20 mouse cellular contexts compared by ENCODE assay signal in the genomic region with DNA sequence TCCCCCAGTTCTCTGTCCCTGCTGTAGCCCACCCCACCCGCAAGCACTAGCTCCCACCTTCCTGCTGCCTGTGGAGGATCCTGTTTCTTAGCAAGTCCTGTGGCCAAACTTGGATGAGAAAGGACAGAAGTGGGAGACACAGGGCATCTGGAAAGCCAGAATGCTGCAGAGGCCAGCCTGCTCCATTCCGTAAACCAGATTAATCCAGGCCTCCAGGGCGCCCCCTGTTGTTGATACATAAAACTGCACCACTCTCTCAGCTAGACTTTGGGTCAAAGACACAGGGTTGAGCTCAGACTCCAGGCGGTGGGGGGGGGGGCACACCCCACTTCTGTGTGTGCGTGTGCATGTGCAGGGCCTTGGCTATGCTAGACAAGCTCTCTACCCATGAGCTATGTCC. TPM values are rescaled to one million over a fixed set of nuclear protein-coding genes. Genes with fewer than 3 reads are reported as not detected.
A peak's percentile ranks its signal among the peaks of the same experiment; 100 is the strongest.
DNase-seq lines count a peak whose midpoint lies in the region; ATAC-seq and TF ChIP-seq lines count a peak whose summit lies in the region.
"Had no signal": no experiment of that assay in that cellular context is flagged by ENCODE, and none has a peak within 500 bp of the region (broad histone marks: within the 10 kb centered on the region; RNA-seq: fewer than 3 reads in every experiment).

No protein-coding gene starts in this region.

- DNase-seq in CD4-positive, CD25-positive, alpha-beta regulatory T cell, adult 2 months (ENCODE audit: low read depth, low spot score) = peak; percentile 57
- DNase-seq in liver, postnatal 0 days = no peak
- DNase-seq in cerebellum, adult 9-10 months = no peak
- DNase-seq: cerebellum, adult 11 months; cerebellum, postnatal 36 days; liver, embryonic 13.5 days; right cerebral cortex, adult 18-20 months; spleen, adult 18-20 months had no signal

- no peak overlapping the region for H3K4me3 ChIP-seq in liver, postnatal 0 days (ENCODE audit: low read depth, low read length)
- no peak overlapping the region for H3K4me3 ChIP-seq in liver, embryonic 12.5 days
- H3K4me3 ChIP-seq in ES-Bruce4 (ENCODE audit: low read depth, low read length) = no peak overlapping the region
- H3K4me3 ChIP-seq in macrophage (ENCODE audit: inconsistent target) = no peak overlapping the region
- H3K4me3 ChIP-seq in forebrain, embryonic 13.5 days = no peak overlapping the region
- H3K4me3 ChIP-seq: hindbrain, embryonic 12.5 days; liver, embryonic 13.5 days; myocyte had no signal

- peaks cover 33% of the 10 kb centered on the region for H3K79me2 ChIP-seq in macrophage (ENCODE audit: inconsistent target)

- TF ChIP-seq POLR2A in ES-Bruce4 (IDR thresholded peaks at IDR 0.05; ENCODE audit: insufficient read depth, low read length) = no peak

- no peak overlapping the region for H3K4me2 ChIP-seq in liver, postnatal 0 days (ENCODE audit: low read depth, low read length)
- no peak overlapping the region for H3K4me2 ChIP-seq in liver, embryonic 12.5 days
- H3K4me2 ChIP-seq in forebrain, embryonic 13.5 days = no peak overlapping the region
- H3K4me2 ChIP-seq: hindbrain, embryonic 12.5 days; liver, embryonic 13.5 days; midbrain, embryonic 11.5 days had no signal

- no peak overlapping the region for H3K9ac ChIP-seq in liver, postnatal 0 days (replicated peaks)
- H3K9ac ChIP-seq in liver, embryonic 12.5 days = no peak overlapping the region
- H3K9ac ChIP-seq in ES-Bruce4 (ENCODE audit: low read depth, poor library complexity, severe bottlenecking) = no peak overlapping the region
- H3K9ac ChIP-seq in forebrain, embryonic 13.5 days = no peak overlapping the region
- H3K9ac ChIP-seq: hindbrain, embryonic 12.5 days; liver, embryonic 13.5 days had no signal

- no peaks in the 10 kb centered on the region for H3K36me3 ChIP-seq in liver, postnatal 0 days (replicated peaks; ENCODE audit: insufficient read depth, low read length)
- no peaks in the 10 kb centered on the region for H3K36me3 ChIP-seq in liver, embryonic 12.5 days
- no peaks in the 10 kb centered on the region for H3K36me3 ChIP-seq in ES-Bruce4 (ENCODE audit: control insufficient read depth, insufficient read depth, low read length, poor library complexity, severe bottlenecking)
- H3K36me3 ChIP-seq in macrophage (ENCODE audit: inconsistent target) = peaks cover 8% of the 10 kb centered on the region; the same call in 1 of the 2 replicates
- H3K36me3 ChIP-seq in forebrain, embryonic 13.5 days (ENCODE audit: poor library complexity, severe bottlenecking) = no peaks in the 10 kb centered on the region
- H3K36me3 ChIP-seq: hindbrain, embryonic 12.5 days; liver, embryonic 13.5 days had no signal

- WGBS in liver, postnatal 0 days (ENCODE audit: insufficient replicate concordance) = 66% methylated on average over 5 of the region's 5 CpGs
- 43% methylated on average over 5 of the region's 5 CpGs for WGBS in liver, embryonic 12.5 days (ENCODE audit: insufficient replicate concordance)
- WGBS in macrophage (ENCODE audit: missing documents) = 77% methylated on average over 4 of the region's 5 CpGs
- 65% methylated on average over 5 of the region's 5 CpGs for WGBS in forebrain, embryonic 13.5 days

- H3K9me3 ChIP-seq in liver, postnatal 0 days (ENCODE audit: low read length) = no peaks in the 10 kb centered on the region
- no peaks in the 10 kb centered on the region for H3K9me3 ChIP-seq in liver, embryonic 12.5 days (replicated peaks)
- H3K9me3 ChIP-seq in ES-Bruce4 (replicated peaks; ENCODE audit: control insufficient read depth, insufficient read depth, low read length, poor library complexity, severe bottlenecking) = no peaks in the 10 kb centered on the region
- H3K9me3 ChIP-seq in forebrain, embryonic 13.5 days (replicated peaks) = no peaks in the 10 kb centered on the region
- H3K9me3 ChIP-seq: hindbrain, embryonic 12.5 days; liver, embryonic 13.5 days had no signal

- peak; percentile 52 for TF ChIP-seq CTCF in liver, postnatal 0 days (IDR thresholded peaks at IDR 0.05; ENCODE audit: low read depth)
- TF ChIP-seq CTCF in ES-Bruce4 (IDR thresholded peaks at IDR 0.05; ENCODE audit: low read depth, low read length) = peak; percentile 50

- no peak overlapping the region for H3K27ac ChIP-seq in liver, postnatal 0 days (ENCODE audit: low read depth)
- no peak overlapping the region for H3K27ac ChIP-seq in liver, embryonic 12.5 days
- H3K27ac ChIP-seq in ES-Bruce4 (ENCODE audit: insufficient read depth, low read length) (no peak overlapping the region), macrophage (peak overlapping the region; percentile 98)
- H3K27ac ChIP-seq in forebrain, embryonic 13.5 days = no peak overlapping the region
- H3K27ac ChIP-seq: hindbrain, embryonic 12.5 days; liver, embryonic 13.5 days had no signal

- peaks cover 11% of the 10 kb centered on the region for H3K4me1 ChIP-seq in liver, postnatal 0 days (ENCODE audit: insufficient read depth)
- H3K4me1 ChIP-seq in liver, embryonic 12.5 days = peaks cover 19% of the 10 kb centered on the region
- H3K4me1 ChIP-seq in ES-Bruce4 (ENCODE audit: control insufficient read depth, insufficient read depth, low read length) = no peaks in the 10 kb centered on the region
- no peaks in the 10 kb centered on the region for H3K4me1 ChIP-seq in forebrain, embryonic 13.5 days

- no peak for TF ChIP-seq EP300 in liver, postnatal 0 days (IDR thresholded peaks at IDR 0.05; ENCODE audit: low read depth)
- no peak for TF ChIP-seq EP300 in ES-Bruce4 (IDR thresholded peaks at IDR 0.05; ENCODE audit: insufficient read depth, low read depth, low read length)

- ATAC-seq in CD4-positive, CD25-positive, alpha-beta regulatory T cell, adult 4 months = no peak
- no peak for ATAC-seq in liver, postnatal 0 days
- no peak for ATAC-seq in liver, embryonic 12.5 days
- ATAC-seq in forebrain, embryonic 13.5 days = no peak
- ATAC-seq: intestine, embryonic 16.5 days had no signal

- no peaks in the 10 kb centered on the region for H3K27me3 ChIP-seq in liver, postnatal 0 days (ENCODE audit: insufficient read depth, low read length)
- no peaks in the 10 kb centered on the region for H3K27me3 ChIP-seq in liver, embryonic 12.5 days (replicated peaks)
- H3K27me3 ChIP-seq in ES-Bruce4 (ENCODE audit: control insufficient read depth, insufficient read depth, low read length, poor library complexity, severe bottlenecking) = no peaks in the 10 kb centered on the region
- H3K27me3 ChIP-seq in forebrain, embryonic 13.5 days = no peaks in the 10 kb centered on the region
- H3K27me3 ChIP-seq: hindbrain, embryonic 12.5 days; liver, embryonic 13.5 days had no signal

RNA-seq across cellular contexts. Expression of a gene that starts 1.4 kb away (rescaled TPM):
- polyA plus RNA-seq in CD4-positive, CD25-positive, alpha-beta regulatory T cell, adult 4 months (2017; shearing (Covaris generic)) = 100 to 1,000 TPM; 299 to 603 TPM
- 11.5 and 13.3 TPM in 2 replicates for polyA plus RNA-seq in liver, postnatal 0 days (2015; fragmentation: Nextera tagmentation; extraction: Ambion mirVana)
- polyA plus RNA-seq in liver, embryonic 12.5 days (2016; fragmentation: Nextera tagmentation; extraction: Ambion mirVana) = 15.2 and 15.3 TPM in 2 replicates
- 0.40 and 0.41 TPM in 2 replicates for polyA plus RNA-seq in ES-Bruce4 (2011; ENCODE audit: insufficient read depth, insufficient read length, low read depth, missing spikeins)
- 1,000 to 10,000 TPM in 7 of 26 experiments, 100 to 1,000 TPM in 19; 198 to 1,124 (median 784) TPM for total RNA-seq in macrophage (2018; cell fraction: chromatin; rRNA removed)
- 100 to 1,000 TPM; 130 to 274 (median 205) TPM for total RNA-seq in macrophage (2018; cell fraction: cytosol; rRNA removed)
- 100 to 1,000 TPM; 127 to 775 (median 373) TPM for total RNA-seq in macrophage (2018; cell fraction: nucleus; rRNA removed)
- polyA plus RNA-seq in macrophage (2018) = 240 to 319 TPM (median 275 TPM) in 3 replicates
- 3.1 and 3.4 TPM in 2 replicates for polyA plus RNA-seq in forebrain, embryonic 13.5 days (2015; fragmentation: Nextera tagmentation; extraction: Ambion mirVana)

RNA-seq across cellular contexts. Expression of a gene that starts 22.9 kb away (rescaled TPM):
- 1,000 to 10,000 TPM; 2,983 to 4,093 TPM for polyA plus RNA-seq in CD4-positive, CD25-positive, alpha-beta regulatory T cell, adult 4 months (2017; shearing (Covaris generic))
- polyA plus RNA-seq in liver, postnatal 0 days (2015; fragmentation: Nextera tagmentation; extraction: Ambion mirVana) = 120 and 127 TPM in 2 replicates
- polyA plus RNA-seq in liver, embryonic 12.5 days (2016; fragmentation: Nextera tagmentation; extraction: Ambion mirVana) = 87.7 and 90.9 TPM in 2 replicates
- polyA plus RNA-seq in ES-Bruce4 (2011; ENCODE audit: insufficient read depth, insufficient read length, low read depth, missing spikeins) (not detected in 2 replicates), macrophage (2018) (169 to 717 TPM (median 258 TPM) in 3 replicates)
- 100 to 1,000 TPM in 15 of 26 experiments, 10 to 100 TPM in 11; 32.8 to 268 (median 126) TPM for total RNA-seq in macrophage (2018; cell fraction: chromatin; rRNA removed)
- 100 to 1,000 TPM; 202 to 920 (median 428) TPM for total RNA-seq in macrophage (2018; cell fraction: cytosol; rRNA removed)
- total RNA-seq in macrophage (2018; cell fraction: nucleus; rRNA removed) = 100 to 1,000 TPM in 18 of 26 experiments, 10 to 100 TPM in 8; 52.1 to 327 (median 189) TPM
- 2.9 and 3.4 TPM in 2 replicates for polyA plus RNA-seq in forebrain, embryonic 13.5 days (2015; fragmentation: Nextera tagmentation; extraction: Ambion mirVana)
- polyA plus RNA-seq: myocyte had no signal

RNA-seq across cellular contexts. Expression of a gene that starts 51.0 kb away (rescaled TPM):
- polyA plus RNA-seq in CD4-positive, CD25-positive, alpha-beta regulatory T cell, adult 4 months (2017; shearing (Covaris generic)) = not detected
- polyA plus RNA-seq in liver, postnatal 0 days (2015; fragmentation: Nextera tagmentation; extraction: Ambion mirVana) = not detected in 2 replicates
- 0.02 TPM in 1 of 2 replicates, not detected in the other for polyA plus RNA-seq in liver, embryonic 12.5 days (2016; fragmentation: Nextera tagmentation; extraction: Ambion mirVana)
- polyA plus RNA-seq in ES-Bruce4 (2011; ENCODE audit: insufficient read depth, insufficient read length, low read depth, missing spikeins) (not detected in 2 replicates), macrophage (2018) (not detected in 3 replicates)
- total RNA-seq in macrophage (2018; cell fraction: chromatin; rRNA removed) = not detected
- not detected for total RNA-seq in macrophage (2018; cell fraction: cytosol; rRNA removed)
- total RNA-seq in macrophage (2018; cell fraction: nucleus; rRNA removed) = not detected
- polyA plus RNA-seq in forebrain, embryonic 13.5 days (2015; fragmentation: Nextera tagmentation; extraction: Ambion mirVana) = 0.96 and 1.4 TPM in 2 replicates
- polyA plus RNA-seq: activated CD4-positive, CD25-positive, alpha-beta regulatory T cell, adult 4 months; embryonic facial prominence, embryonic 11.5 days; heart, embryonic 14.5 days; liver, embryonic 13.5 days; midbrain, embryonic 11.5 days; myocyte had no signal

Comparison
In these comparisons a context has a peak if more than half of its experiments do, and no peak if none do; other contexts are left out.
1. RNA of a gene that starts 1.4 kb away (polyA plus RNA-seq): 299 to 603 TPM in CD4-positive, CD25-positive, alpha-beta regulatory T cell, adult 4 months and 240 to 319 TPM in macrophage; 15.2 to 15.3 TPM in liver, embryonic 12.5 days, 11.5 to 13.3 TPM in liver, postnatal 0 days, 3.1 to 3.4 TPM in forebrain, embryonic 13.5 days and 0.40 to 0.41 TPM in ES-Bruce4; every median in the first group is over 10 times any median in the second.
2. RNA of a gene that starts 22.9 kb away (polyA plus RNA-seq): 2,983 to 4,093 TPM in CD4-positive, CD25-positive, alpha-beta regulatory T cell, adult 4 months, 169 to 717 TPM in macrophage, 120 to 127 TPM in liver, postnatal 0 days and 87.7 to 90.9 TPM in liver, embryonic 12.5 days; 2.9 to 3.4 TPM in forebrain, embryonic 13.5 days and not detected in ES-Bruce4; every median in the first group is over 10 times any median in the second.